Mouse (Mus musculus): ENCODE data around the gene Htt.

Gene Htt

DNA sequence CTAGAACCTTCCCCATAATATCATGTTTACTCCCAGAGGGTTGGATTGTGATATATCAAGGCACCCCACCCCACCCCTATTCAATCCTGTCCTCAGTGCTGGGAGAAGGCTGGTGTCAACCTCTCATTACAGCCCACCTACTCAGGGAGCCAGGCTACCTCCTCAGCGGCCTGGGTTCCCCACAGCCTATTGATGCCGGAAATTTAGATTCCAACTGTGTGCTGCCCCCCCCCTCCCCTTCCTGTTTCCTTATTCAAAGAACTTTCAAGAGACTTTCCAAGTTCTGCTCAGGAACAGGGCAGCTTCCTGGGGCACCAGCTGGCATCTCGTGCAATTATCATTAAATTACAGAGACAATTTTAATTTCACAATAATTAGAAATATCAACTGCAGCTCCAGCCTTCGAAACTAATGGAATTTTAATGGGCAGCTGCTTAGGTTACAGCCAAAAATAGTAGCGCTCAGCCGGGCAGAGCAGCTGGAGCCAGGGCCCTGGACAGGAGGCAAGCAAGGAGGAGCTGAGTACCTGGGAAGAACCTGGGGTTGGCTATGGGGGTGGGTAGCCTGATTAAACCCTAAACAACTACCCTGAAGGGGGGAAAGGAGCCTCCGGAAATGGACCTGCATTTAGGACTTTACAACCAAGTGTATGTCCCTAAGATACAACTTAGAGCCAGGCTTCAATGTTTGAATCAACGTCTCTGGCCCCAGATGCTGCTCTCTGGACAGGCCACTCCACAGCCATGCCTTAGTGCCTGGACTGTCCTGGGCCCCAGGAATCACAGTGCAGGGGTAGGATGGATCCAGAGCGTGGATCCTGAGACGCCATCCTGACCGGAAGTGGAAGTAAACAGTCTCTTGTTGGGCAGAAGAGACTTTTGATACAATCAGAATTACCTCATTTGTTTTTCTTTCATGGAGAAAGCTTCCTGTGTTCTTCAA is 170.2 kb downstream of the Htt start:
- in situ Hi-C loops (cut with MboI) = no loop called here

DNA sequence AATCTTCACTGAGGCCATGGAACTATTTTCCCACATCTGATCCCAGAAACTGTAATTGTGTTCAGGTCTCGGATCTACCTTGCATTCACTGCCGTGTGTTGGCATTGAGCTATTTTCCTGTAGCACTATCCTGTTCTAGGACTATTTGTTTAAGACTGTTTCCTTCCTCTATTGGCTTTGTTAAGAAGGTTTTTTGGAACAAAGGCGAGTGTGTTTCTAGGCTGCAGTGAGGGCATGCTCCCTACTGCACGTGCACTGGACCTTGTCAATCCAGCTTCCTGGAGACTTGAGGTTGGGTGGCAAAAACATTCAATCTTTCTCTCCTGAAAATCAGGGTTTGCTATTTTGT is 170.9 kb downstream of the Htt start:
- in situ Hi-C loops (cut with MboI) = no loop called here

DNA sequence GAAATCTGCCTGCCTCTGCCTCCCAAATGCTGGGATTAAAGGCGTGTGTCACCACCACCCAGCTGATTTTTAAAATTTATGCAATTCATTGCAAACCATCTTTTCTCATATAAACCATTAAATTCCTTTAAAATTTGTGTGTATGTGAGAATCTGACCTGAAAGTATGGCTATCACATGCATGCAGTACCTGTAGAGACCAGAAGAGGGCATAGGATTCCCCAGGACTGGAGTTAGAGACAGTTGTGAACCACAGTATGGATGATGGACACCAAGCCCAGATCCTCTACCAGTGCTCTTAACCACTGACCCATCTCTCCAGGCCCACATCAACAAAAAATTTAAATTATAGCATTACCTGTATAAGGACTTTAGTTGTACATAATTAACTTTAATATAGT is 171.9 kb downstream of the Htt start:
- in situ Hi-C loops (cut with MboI) = no loop called here

DNA sequence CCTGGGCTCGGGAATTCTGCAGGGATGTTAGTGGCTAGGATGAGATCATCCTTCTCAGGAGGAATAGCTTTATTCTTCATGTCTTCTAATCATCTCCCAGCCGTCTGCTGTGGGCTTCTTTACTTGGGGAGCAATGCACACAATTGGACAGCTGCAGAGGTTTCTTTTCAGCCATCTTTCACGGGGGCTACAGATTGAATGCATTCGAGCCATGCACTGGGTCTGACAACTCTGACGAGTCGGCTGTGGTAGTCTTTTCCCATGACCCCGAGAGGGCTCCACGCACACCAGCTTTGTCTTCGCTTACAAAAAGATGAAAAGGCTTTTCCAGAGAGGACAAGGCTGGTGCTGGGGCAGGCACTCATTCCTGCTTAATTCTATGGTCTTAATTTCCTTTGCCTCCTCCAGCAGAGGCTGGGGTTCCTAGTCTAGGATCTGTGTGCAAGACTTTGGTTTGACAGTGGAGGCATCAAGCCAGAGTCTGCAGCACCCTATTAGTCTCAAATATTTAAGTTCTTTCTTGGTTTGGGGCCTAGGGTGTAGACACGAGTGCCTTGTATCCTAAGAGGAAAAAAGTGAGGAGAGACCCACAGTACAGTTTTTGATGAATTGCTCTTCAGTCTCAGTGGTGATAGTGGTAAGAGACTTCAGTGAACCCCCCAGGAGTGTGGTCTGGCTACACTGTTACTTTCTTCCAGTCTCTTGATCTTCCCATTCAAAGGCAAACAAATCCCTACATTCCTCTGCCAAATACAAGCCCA is 180.3 kb downstream of the Htt start:
- in situ Hi-C loops (cut with MboI) = no loop called here

DNA sequence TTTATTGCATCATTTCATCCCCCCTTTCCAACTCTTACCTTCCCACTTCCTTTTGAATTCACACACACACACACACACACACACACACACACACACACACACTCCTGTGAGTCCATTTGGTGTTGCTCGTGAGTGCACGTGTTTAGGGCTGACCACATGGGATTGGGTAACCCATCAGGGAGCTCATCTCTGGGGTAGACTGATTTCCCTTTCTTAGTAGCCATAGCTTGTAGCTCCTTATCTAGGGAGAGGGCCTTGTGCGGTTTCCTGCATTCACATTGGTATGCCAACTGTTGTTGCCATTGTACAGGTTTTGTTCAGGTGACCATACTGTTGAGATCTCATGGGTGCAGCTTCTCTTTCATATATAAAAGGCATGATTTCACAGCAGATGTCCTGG is 181.9 kb downstream of the Htt start:
- in situ Hi-C loops (cut with MboI) = no loop called here

DNA sequence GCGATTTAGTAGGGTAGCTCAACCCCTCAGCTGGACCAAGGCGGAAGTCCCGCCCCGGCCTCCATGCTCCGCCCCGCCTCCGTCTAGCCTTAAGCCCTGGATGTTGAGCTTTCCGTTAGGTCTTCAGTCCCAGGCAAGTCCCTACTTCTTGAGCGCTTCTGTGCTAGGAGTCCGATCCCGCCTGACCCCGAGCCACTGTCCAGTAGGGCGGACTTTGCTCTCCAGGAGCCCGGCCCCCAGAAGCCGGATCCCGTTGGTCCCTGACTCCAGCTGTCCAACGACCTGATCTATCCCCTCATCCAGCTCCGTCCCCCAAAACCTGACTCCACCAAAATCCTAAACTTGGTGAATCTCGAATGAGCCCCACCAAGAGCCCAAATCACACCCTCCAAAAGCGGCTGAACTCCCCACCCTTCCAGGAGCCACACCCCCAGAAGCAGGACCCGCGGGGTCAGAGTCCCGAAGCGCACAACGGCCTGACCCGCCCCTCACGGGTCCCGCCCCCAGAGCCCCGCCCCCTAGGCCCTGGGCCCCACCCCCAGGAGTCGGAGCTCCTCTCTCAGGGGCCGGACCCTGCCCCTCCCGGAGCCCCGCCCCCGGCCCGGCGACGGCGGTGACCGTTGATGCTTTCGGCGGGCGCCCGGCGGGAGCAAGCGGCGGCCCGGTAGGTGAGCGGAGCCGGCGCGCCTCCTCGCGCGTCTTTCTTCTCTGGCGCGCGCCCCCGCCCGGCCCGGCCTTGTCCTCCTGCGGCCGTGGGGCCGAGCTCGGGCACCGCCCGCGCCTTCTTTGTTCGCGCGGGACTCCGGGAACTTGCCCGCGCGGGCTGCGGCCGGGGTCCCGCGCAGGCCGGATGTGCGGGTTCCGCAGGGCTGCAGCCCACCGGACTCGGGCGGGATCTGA is 187.6 kb downstream of the Htt start, which contains the start of gene Rgs12:
TSS of gene Rgs12 (plus strand) at position 585 of the 900 bp plus-strand sequence.
- in situ Hi-C loops (cut with MboI) = no loop called here

DNA sequence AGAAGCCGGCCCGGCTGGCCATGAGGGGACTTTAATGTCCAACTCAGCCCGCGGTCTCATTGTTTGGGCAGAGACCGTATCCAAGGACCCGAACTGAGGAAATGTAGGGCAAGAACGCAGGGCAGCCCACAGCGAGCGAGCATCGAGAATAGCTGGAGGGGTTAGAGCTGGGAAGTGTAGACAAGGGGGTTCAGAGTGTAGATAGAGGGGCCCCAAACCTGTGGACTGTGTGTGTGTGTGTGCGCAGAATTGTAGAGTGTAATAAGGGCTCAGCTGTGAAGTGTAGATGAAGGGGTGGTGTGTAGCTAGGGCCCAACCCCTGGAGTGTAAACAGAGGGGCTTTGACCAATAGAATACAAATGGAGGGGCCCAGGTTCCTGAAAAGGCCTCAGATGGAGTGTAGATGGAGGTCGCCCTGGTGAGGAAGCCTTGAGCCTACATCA is 188.2 kb downstream of the Htt start:
- in situ Hi-C loops (cut with MboI) = no loop called here

DNA sequence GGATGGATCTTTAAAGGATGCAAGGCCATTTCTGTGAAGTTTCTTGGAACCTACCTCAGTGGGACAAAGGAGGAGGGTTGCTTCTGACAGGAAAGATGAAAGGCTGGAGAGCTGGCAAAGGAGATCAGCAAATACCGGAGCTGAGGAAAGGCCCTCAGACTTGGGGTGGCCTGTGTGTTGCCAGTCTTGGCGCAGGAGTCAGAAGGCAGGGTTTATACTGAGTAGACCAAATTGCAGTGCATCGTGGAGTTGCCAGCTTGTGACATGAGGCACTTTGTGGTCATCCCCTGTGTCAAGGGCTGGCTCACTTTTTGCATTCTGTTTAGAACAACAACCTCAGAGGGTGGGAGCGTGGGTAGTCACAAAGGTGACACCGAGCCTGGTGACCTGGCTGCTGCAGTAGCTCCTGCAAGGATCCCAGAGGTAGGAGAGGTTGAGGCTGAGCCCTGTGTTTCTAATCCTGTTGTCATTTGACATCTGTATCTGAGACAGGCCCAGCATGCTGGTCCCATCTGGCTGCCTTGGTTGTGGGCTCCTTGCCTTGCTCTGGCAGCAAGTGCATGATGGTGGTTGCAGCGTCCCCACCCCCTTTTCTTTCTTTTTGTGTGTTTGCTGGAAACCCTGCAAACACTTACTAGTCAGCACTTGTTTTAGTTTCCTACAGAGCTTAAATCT is 189.1 kb downstream of the Htt start:
- in situ Hi-C loops (cut with MboI) = no loop called here

DNA sequence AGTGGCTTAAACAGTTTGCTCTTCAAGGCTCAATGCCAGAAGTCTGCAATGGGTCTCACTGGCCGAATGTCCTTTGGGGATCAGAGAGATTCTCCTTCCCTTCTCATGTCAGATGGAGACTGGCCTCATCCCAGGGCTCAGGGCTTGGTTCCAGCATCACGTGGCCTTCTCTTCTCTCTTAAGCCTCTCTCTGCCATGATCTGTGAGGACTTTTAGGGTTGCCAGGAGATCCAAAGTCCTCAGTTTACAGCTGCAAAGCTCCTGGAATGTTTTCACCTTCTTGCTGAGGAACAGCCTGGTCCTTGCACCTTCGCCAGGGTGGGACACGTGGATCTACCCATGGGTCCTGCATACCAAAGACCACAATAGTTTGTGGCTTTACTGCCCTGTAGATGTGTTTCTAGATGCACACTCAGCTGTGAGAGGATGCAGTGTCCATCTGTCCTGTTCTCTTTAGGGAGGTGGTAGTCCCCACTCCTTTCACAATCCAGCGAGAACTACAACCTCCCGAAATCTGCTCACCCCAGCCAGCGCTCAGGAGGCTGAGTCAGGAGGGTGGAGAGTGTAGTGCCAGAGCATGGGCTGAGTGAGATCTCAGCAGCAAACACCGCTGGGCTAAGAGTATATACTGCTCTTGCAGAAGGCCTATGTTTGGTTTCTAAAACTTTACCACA is 189.8 kb downstream of the Htt start:
- in situ Hi-C loops (cut with MboI) = no loop called here

DNA sequence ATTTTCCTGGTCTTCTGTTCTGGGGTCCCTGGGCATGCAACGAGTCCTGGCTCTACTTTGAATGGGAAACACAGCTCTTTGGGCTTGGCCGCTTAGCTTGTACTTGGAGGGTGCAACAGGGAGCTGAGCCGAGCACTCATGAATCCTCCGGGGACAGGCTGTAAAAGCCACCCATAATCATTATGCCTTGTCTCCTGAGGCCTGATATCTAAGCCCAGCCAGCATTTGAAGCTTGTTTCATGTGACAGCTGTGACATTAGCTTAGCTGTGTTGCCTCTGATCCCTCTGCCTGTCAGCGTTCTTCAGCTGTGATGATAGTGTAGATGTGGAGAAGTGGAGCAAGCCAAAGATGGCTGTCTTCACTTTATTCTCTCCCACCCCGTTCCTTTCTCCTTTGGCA is 193.0 kb downstream of the Htt start:
- in situ Hi-C loops (cut with MboI) = no loop called here

DNA sequence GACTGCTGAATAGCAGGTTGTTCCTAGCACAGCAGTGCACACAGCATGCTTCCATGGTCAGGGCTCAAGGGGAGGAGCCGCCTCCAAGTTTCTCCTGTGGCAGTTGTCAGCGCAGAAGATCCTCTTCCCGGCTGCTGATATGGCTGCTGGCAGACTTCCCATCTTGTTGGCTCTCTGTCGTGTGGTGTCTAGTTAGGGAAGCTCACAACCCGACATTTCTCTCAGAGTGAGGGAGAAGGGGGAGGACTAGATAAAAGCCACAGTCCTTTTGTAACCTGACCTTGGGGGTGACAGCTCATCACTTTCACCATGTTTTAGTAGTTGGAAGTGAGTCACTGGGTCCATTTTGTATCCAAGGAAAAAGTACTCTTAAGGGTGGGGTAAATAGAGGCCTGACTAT is 194.1 kb downstream of the Htt start:
- in situ Hi-C loops (cut with MboI) = no loop called here

DNA sequence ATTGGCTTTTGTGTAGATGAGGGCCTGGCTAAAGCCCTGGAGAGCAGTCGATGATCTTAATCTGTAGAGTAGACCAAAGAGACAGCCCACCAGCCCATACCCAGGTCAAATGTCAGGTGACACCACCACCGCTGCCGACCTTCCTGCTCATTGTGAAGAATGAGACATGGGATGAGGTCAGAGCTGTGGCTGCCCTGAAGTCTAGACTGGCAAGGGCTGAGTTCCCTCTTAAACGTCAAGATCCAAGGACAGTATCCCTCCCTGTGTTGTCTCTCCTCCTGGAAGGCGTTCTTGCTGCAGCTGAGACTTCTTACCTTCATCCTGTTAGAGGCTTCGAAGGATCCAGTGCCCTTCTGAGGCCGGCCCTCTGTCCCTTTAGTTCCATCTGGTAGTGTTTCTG is 194.6 kb downstream of the Htt start:
- in situ Hi-C loops (cut with MboI) = no loop called here

DNA sequence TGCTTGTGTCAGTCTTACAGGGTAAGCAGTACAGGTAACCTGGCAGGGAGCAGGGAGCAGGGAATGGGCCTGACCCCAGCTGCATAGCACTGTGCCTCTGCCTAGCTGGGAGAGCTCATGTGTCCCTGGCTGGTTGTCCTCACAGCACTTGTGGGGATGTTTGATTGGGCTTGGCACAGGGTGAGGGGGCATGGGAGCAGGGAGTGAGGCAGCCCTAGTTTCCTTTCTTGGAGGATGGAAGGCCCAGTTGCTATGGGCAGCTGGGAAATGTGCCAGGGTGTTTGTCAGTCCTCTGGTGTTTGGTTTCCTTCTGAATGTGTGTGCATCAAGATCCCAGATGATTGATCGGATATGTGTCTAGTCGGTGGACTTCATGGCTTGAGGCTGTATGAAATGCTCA is 195.5 kb downstream of the Htt start:
- in situ Hi-C loops (cut with MboI) = no loop called here

DNA sequence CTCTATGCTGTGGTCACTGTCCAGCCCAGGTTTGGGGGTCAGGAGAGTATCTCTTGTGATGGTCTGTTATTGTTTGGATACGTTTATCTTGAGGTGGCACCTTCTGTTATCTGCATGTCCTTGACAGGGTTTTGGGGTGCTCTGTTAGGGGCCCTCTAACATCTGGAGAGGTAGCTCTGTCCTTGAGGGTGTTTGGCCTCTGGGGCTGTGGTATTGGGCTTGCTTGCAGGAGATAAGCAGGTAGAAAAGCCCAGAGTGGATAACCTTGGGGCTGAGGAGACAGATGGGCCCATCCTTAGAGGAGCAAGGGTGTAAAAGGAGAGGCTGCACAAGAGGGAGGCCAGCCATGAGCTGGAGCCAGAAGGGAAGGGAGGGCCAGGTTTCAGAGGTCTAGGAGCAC is 198.5 kb downstream of the Htt start:
- in situ Hi-C loops (cut with MboI) = no loop called here

All from mature B cell (primary cell).